8 mouse cellular contexts compared by ENCODE assay signal in genomic region chrX:8203105-8203504, GRCm38 (mm10).
"Had no signal": no experiment of that assay in that cellular context is flagged by ENCODE, and none has a peak within 500 bp of the region (broad histone marks: within the 10 kb centered on the region; RNA-seq: fewer than 3 reads in every experiment).

No protein-coding gene starts in this region.

- DNase-seq: kidney, postnatal 25 days; left cerebral cortex, postnatal 4 days; liver, postnatal 0 days; lung, embryonic 14.5 days; right cerebral cortex, adult 18-20 months; right cerebral cortex, postnatal 14 days; right cerebral cortex, postnatal 4 days; thymus, postnatal 25 days had no signal
